Mouse (Mus musculus) forebrain, embryonic 10.5 days (tissue): ENCODE measurements around the gene Kank2. TPM values are rescaled to one million over a fixed set of nuclear protein-coding genes. Genes with fewer than 3 reads are reported as not detected.
A peak's percentile ranks its signal among the peaks of the same experiment; 100 is the strongest.

Experiments
- DNase-seq: peaks from one replicate; pipeline ENCODE4 v3.0.0-alpha.2; 2017; ENCODE audit warnings: low spot score; ENCODE audit errors: extremely low spot score
- H3K27ac ChIP-seq: fragments of 300-500 bp; sonication (generic); 2 replicates; pipeline ENCODE4 v1.5.1; 2016; ENCODE audit warnings: mild to moderate bottlenecking
- H3K27me3 ChIP-seq: fragments of 300-500 bp; sonication (generic); 2 replicates; pipeline ENCODE4 v1.6.1; 2016; ENCODE audit warnings: mild to moderate bottlenecking; ENCODE audit not compliant: poor library complexity, severe bottlenecking
- H3K36me3 ChIP-seq: fragments of 300-500 bp; sonication (generic); replicated peaks from 2 replicates; pipeline ENCODE4 v1.6.1; 2016; ENCODE audit warnings: mild to moderate bottlenecking, moderate library complexity
- H3K4me1 ChIP-seq: fragments of 300-500 bp; sonication (generic); 2 replicates; pipeline ENCODE4 v1.6.1; 2016
- H3K4me3 ChIP-seq: fragments of 300-500 bp; sonication (generic); 2 replicates; pipeline ENCODE4 v1.5.1; 2016; ENCODE audit warnings: mild to moderate bottlenecking, moderate library complexity
- H3K9me3 ChIP-seq: fragments of 300-500 bp; sonication (generic); 2 replicates; pipeline ENCODE4 v1.6.1; 2016; ENCODE audit warnings: mild to moderate bottlenecking, moderate library complexity
- WGBS: fragments of 180-500 bp; shearing (Covaris S2); methylation state at CpG from one replicate; pipeline ENCODE4 v1.1.7; 2016; 5-methylcytosine and 5-hydroxymethylcytosine counted together
- polyA plus RNA-seq: library from polyadenylated mRNA; unstranded; fragments of >200 nt; fragmentation: Nextera tagmentation; extraction: Ambion mirVana; gene quantifications from 2 replicates; pipeline ENCODE4 v1.2.1, GENCODE M21; 2016

The Kank2 gene
- polyA plus RNA-seq, result 8.6 and 8.9 TPM in 2 replicates

DNA sequence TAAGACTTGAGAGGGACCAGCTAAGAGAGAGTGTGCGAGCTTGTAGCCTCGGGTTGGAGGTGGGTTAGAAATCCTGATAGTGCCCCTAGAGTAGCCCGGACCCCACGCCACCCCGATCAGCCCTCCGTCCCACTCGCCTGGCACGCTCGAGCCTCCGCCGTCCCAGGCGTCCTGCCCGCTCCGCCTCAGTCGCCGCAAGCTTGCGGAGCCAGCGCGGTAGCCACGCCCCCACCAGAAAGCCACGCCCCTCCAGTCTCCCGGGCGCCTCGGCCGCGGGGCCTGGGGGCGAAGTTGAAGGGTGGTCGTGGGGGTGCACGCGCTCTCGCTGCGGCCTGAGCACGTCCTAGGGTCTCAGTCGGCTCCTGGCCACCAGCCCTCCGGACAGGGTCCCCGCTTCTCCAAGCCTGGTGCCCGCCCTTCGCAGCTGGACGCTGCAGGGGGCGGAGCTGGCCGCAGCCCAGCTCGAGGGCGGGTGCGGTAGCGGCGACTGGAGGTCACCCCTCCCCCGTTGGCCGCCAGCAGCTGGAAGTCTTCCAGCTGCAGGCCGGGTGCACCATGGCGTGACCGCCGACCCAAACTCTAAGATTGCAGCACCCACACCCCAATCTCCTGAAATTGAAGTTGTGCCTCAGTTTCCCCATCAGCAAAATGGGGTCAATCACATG is at the start of gene Kank2:
Gene Kank2, minus strand, starts transcription at position 400 of the 665 bp plus-strand sequence.
- WGBS, result under 1% methylated on average over 52 of the region's 52 CpGs
- Histone ChIP-seq H3K4me1 (peaks cover 36% of the 10 kb centered on the region), H3K27ac (peak within 1 kb of the TSS; percentile 92), H3K4me3 (peak within 1 kb of the TSS; percentile 79), H3K9me3 (no peaks in the 10 kb centered on the region), H3K27me3 (no peaks in the 10 kb centered on the region), H3K36me3 (peaks cover 38% of the 10 kb centered on the region)
- DNase-seq, result peak; percentile 85

DNA sequence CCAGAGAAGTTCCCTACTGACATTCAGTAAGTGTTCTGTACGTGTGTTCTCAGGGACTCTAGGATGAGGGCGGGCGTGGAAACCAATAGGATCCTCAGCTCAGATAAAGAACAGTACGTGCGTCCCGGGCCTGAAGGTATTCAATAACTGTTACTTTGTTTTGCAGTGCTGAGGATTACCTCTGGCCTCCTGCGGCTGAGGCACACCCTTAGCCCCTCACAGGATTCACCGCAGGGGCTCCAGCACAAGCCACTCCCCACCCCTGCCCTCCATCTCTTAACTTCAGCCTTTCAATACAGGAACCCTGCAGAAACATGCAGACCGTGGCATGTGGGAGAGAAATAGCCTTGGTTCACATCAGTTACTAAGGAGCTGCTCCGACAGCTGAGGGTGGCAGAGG is 49.4 kb upstream of the Kank2 start:
- no peak overlapping the region for H3K4me3 ChIP-seq
- no peaks in the 10 kb centered on the region for H3K27me3 ChIP-seq
- H3K27ac ChIP-seq, result peak overlapping the region; percentile 83
- peaks cover 30% of the 10 kb centered on the region for H3K36me3 ChIP-seq
- peaks cover 70% of the 10 kb centered on the region for H3K4me1 ChIP-seq
- DNase-seq, result no peak
- no peaks in the 10 kb centered on the region for H3K9me3 ChIP-seq
- WGBS, result 17% methylated on average over 10 of the region's 10 CpGs

DNA sequence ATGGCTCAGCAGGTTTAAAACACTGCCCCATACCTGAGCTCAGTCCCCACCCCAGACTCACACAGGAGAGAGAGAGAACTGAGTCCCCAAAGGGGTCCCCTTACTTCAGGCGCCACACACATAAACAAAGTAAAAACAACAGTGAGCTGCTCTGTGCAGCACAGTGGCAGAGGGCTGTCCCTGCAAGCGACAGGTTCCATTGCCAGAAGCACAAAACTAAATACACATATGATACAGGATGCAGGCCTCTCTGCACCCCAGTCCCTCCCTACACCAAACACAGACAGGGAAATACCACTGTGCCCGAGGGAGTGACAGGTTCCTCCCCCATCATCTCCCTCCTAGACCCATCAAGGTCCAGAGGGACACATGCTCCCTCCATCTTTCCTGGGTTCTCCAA is 48.9 kb upstream of the Kank2 start:
- H3K27me3 ChIP-seq, result no peaks in the 10 kb centered on the region
- H3K9me3 ChIP-seq, result no peaks in the 10 kb centered on the region
- H3K36me3 ChIP-seq, result peaks cover 35% of the 10 kb centered on the region
- DNase-seq, result no peak
- H3K27ac ChIP-seq, result peak overlapping the region; percentile 83
- peaks cover 65% of the 10 kb centered on the region for H3K4me1 ChIP-seq
- H3K4me3 ChIP-seq, result peak overlapping the region; percentile 31; the same call in 1 of the 2 replicates
- WGBS, result 26% methylated on average over 3 of the region's 3 CpGs

DNA sequence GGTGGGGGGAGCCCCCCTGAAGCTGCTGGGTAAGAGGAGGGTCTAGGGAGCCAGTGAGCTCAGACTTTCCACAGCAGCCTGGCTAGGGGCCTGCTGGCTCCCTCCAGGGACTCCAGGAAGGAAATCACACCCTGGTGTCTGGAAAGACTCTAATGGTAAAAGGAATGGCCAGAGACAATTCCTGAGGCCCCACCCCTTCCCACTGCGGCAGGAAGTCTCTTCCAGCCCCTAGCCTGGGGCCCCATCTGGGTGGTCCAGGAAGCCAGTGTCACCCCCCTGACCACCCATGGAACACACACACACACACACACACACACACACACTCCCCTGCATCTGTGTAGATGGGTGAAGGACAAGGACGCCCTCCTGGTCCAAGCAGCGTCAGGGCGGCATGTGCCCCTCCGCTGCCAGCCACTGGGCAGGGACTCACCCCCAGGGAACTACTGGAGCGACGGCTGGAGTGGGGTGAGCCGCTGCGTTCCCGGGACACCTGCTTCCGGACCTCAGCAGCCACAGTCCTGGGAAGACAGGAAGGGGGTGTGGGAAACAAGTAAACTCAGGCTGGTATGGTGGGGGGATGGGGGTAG is 48.3 kb upstream of the Kank2 start:
- Histone ChIP-seq H3K4me1 (peaks cover 59% of the 10 kb centered on the region), H3K9me3 (no peaks in the 10 kb centered on the region), H3K27me3 (no peaks in the 10 kb centered on the region), H3K4me3 (peak overlapping the region; percentile 31), H3K36me3 (peaks cover 41% of the 10 kb centered on the region), H3K27ac (peak overlapping the region; percentile 83)
- WGBS, result 21% methylated on average over 11 of the region's 11 CpGs
- no peak for DNase-seq

DNA sequence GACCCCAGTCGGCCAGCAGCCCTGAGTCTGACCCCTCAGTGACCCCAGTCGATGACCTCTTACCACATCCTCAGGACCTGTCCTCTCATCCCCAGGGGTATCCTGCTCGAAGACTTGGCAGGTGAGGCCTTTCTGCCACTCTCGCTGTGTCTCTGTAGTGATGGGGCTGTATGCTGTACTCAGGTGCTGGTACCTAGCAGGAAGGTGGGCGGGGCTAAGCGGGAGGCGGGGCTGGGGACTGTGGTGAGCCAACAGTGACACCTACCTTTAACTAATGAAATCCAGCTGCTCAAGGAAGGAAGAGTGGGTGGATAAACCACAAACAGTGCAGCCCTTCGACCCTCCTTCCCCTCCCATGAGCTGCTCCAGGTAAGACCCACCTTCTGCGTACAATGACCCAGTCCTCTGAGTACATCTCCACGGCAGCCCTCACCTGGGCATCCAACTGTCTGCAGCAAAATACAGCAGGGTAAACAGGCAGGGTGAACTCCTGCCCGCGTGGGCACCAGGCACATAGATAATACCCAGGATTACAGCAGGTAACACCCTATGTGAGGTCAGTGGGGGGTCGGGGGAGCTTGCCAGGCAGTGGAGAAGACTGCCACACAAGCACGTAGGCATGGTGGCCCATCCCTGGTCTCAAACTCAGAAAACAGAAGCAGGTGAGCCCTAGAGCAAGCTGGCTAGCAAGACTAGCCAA is 47.0 kb upstream of the Kank2 start:
- peaks cover 46% of the 10 kb centered on the region for H3K4me1 ChIP-seq
- H3K27ac ChIP-seq, result no peak overlapping the region
- no peaks in the 10 kb centered on the region for H3K9me3 ChIP-seq
- DNase-seq, result no peak
- no peak overlapping the region for H3K4me3 ChIP-seq
- 58% methylated on average over 14 of the region's 14 CpGs for WGBS
- H3K27me3 ChIP-seq, result no peaks in the 10 kb centered on the region
- H3K36me3 ChIP-seq, result peaks cover 52% of the 10 kb centered on the region

DNA sequence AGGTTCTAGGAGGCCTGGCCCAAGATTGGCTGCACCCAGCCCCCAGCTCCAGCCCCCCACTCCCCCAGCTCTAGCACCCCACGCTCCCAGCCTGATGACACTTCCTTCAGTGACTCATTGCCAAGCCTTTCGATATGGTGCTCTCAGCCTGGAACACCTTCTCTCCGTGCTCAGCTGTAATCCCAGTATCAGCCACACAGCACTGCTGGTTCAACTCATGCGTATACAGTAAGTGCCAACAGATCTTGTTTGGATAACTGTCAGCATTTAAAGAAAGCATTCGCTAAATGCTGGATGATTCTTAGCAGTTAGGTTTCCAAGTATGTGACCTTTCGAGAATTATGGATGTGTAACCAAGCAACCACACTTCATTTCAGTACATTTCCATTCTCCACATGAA is 44.5 kb upstream of the Kank2 start:
- H3K36me3 ChIP-seq, result peaks cover 71% of the 10 kb centered on the region
- no peaks in the 10 kb centered on the region for H3K9me3 ChIP-seq
- WGBS, result 90% methylated on average over 6 of the region's 6 CpGs
- DNase-seq, result no peak
- peaks cover 28% of the 10 kb centered on the region for H3K4me1 ChIP-seq
- no peaks in the 10 kb centered on the region for H3K27me3 ChIP-seq
- H3K4me3 ChIP-seq, result no peak overlapping the region
- H3K27ac ChIP-seq, result no peak overlapping the region

DNA sequence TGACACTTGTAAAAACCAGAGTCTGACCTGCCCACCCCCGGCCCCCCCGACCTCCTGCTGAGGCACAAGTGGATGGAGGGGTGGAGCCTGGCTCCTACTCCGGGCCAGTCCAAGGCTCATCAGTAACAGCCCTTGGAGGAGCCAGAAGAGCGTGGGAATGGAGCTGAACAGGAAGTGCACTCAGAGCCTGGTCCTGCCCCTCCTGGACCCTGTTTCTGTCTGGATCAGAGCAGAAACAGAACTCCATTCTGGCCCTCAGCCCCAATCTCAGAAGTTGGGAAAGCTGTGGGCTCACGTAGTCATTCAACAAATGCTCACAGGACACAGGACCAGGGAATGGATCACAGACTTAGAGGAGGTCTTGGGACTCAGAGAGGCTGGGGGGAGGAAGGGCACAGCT is 43.8 kb upstream of the Kank2 start:
- H3K36me3 ChIP-seq, result peaks cover 78% of the 10 kb centered on the region
- H3K4me3 ChIP-seq, result no peak overlapping the region
- H3K4me1 ChIP-seq, result peaks cover 21% of the 10 kb centered on the region
- no peaks in the 10 kb centered on the region for H3K27me3 ChIP-seq
- no peak for DNase-seq
- WGBS, result 68% methylated on average over 5 of the region's 5 CpGs
- no peaks in the 10 kb centered on the region for H3K9me3 ChIP-seq
- H3K27ac ChIP-seq, result no peak overlapping the region

DNA sequence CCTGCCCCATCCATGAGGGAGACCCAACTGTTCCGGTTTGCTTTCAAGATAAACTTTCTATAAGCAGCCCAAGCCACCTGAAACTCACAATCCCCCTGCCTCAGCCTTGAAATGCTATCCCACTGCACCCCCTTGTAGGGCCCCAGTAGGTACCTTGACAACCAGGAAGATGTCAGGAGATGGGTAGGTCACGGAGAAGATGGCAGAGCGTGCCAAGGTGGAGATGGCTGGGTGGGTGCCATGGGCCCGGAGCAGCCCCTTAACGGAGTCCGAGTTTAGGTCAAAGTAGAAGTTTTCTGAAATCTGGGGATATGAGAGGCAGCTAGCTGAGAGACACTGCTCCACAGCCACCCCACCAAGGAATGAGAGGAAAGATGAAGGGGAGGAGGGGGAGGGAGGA is 42.8 kb upstream of the Kank2 start:
- H3K27ac ChIP-seq, result no peak overlapping the region
- no peak for DNase-seq
- 94% methylated on average over 6 of the region's 6 CpGs for WGBS
- H3K4me3 ChIP-seq, result no peak overlapping the region
- H3K36me3 ChIP-seq, result peaks cover 83% of the 10 kb centered on the region
- H3K9me3 ChIP-seq, result no peaks in the 10 kb centered on the region
- peaks cover 11% of the 10 kb centered on the region for H3K4me1 ChIP-seq
- H3K27me3 ChIP-seq, result no peaks in the 10 kb centered on the region

DNA sequence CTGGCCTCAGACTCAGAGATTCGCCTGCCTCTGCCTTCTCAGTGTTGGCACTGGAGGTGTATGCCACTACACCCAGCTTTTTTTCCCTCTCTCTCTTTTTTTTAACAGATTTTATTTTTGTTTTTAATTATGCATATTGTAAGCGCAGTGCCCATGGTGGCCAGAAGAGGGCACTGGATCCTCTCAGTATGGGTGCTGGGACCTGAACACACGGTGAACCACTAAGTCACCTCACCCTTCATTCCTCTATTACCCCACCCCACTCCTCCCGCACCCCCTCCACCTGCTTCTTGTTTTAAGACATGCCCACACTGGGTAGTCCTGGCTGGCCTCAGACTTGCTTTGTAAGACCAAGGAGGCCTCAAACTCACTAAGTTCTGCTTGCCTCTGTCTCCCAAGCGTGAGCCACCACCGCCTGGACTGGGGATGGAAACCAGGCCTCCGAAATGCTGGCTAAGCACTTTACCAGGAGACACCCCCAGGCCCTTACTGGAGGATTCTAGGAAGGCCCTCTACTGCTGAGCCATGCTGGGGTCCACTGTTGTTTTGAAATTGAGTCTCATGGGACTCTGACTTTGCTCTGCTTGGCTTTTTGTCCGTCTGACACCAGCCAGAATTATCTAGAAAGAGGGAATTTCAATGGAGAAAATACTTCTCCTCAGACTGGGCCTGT is 41.7 kb upstream of the Kank2 start:
- Histone ChIP-seq H3K27me3 (no peaks in the 10 kb centered on the region), H3K4me1 (peaks cover 4% of the 10 kb centered on the region), H3K4me3 (no peak overlapping the region), H3K27ac (no peak overlapping the region), H3K9me3 (no peaks in the 10 kb centered on the region), H3K36me3 (peaks cover 84% of the 10 kb centered on the region)
- WGBS, result 60% methylated on average over 8 of the region's 8 CpGs
- DNase-seq, result peak; percentile 34

DNA sequence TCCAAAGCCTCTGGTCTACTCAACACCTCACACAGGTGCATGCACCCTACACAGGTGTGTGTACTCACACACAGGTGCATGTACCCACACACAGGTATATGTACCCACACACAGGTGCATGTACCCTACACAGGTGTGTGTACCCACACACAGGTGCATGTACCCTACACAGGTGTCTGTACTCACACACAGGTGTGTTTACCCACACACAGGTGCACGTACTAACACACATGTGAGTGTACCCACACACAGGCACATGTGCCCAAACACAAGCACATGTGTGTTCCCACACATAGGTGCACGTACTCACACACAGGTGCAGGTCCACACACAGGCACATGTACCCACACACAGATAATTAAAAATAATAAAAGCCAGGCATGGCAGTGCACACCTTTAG is 39.1 kb upstream of the Kank2 start:
- H3K27me3 ChIP-seq, result no peaks in the 10 kb centered on the region
- no peak overlapping the region for H3K4me3 ChIP-seq
- H3K27ac ChIP-seq, result no peak overlapping the region
- no peaks in the 10 kb centered on the region; the same call in 1 of the 2 replicates for H3K4me1 ChIP-seq
- WGBS, result 91% methylated on average over 2 of the region's 2 CpGs
- H3K36me3 ChIP-seq, result peaks cover 75% of the 10 kb centered on the region
- H3K9me3 ChIP-seq, result no peaks in the 10 kb centered on the region
- DNase-seq, result no peak

DNA sequence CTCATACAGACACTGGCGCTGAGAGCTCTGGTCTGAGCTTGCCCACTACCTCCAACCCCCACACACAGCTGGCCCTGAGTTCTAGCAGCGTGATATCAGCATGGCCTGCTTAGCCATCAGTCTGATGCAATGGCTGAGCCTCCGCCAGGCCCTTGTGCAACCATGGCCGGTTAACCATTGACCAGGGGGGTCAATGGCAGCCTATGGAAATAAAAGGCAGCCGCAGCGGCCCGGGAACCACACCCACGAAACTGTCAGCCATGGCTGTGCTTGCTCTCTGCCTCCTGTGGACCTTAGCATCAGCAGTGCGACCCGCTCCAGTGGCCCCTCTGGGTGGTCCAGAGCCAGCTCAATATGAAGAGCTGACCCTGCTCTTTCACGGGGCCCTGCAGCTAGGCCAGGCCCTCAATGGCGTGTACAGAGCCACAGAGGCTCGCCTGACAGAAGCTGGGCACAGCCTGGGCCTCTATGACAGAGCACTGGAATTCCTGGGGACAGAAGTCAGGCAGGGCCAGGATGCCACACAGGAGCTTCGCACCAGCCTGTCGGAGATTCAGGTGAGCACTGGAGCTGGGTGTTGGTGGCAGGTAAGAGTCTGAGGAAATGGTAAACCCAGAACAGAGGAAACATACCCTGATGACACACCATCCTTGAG is 36.8 kb upstream of the Kank2 start, which contains the start of gene Angptl8:
Gene Angptl8, plus strand, starts transcription at position 253 of the 655 bp plus-strand sequence.
- Histone ChIP-seq H3K9me3 (no peaks in the 10 kb centered on the region), H3K27ac (no peak within 1 kb of the TSS), H3K27me3 (no peaks in the 10 kb centered on the region), H3K4me3 (no peak within 1 kb of the TSS), H3K36me3 (peaks cover 72% of the 10 kb centered on the region), H3K4me1 (no peaks in the 10 kb centered on the region)
- DNase-seq, result no peak
- WGBS, result 89% methylated on average over 15 of the region's 15 CpGs

DNA sequence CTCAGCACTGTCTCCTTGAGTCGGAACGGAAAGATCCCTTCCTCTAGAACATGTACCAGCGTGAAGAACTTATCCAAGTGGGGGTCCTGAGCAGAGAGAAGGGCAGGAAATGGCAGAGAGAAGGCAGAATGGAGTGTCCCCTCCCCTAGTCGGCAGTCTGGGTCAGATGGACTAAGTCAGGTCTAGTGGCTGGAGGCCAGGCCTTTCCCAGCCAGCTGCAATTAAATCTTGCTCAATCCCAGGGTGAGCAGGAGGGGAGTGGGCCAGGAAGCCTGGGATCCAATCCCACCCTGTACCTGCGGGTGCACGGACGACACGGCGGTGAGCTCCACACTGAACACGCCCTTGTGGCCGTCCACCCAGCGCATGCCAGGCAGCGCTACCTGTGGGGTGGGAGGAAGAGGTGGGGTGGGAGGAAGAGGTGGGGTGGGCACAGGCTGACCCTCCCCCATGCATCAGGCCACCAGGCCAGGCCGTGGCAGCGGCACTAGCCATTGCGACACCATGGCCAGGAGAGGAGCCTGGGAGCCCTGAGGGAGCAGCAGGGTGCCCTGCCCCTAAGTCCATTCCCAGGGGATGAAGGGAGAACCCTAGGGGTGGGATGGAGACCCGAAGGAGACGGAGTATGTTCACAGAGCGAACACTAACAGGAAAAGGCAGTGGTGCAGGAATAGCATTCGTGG is 33.2 kb upstream of the Kank2 start:
- Histone ChIP-seq H3K4me3 (no peak overlapping the region), H3K27me3 (no peaks in the 10 kb centered on the region), H3K9me3 (no peaks in the 10 kb centered on the region), H3K4me1 (no peaks in the 10 kb centered on the region), H3K27ac (no peak overlapping the region), H3K36me3 (peaks cover 61% of the 10 kb centered on the region)
- DNase-seq, result no peak
- WGBS, result 92% methylated on average over 20 of the region's 20 CpGs
